In genomic region chr4:149453656-149454055, GRCm38 (mm10) we compare ENCODE assay signal across 10 mouse cellular contexts. TPM values are rescaled to one million over a fixed set of nuclear protein-coding genes. Genes with fewer than 3 reads are reported as not detected.
A peak's percentile ranks its signal among the peaks of the same experiment; 100 is the strongest.
DNase-seq lines count a peak whose midpoint lies in the region; ATAC-seq lines count a peak whose summit lies in the region.
"Had no signal": no experiment of that assay in that cellular context is flagged by ENCODE, and none has a peak within 500 bp of the region (broad histone marks: within the 10 kb centered on the region; RNA-seq: fewer than 3 reads in every experiment).

No protein-coding gene starts in this region.

- H3K4me3 ChIP-seq in neural tube, embryonic 15.5 days (replicated peaks), result no peak overlapping the region
- H3K4me3 ChIP-seq: embryonic facial prominence, embryonic 12.5 days had no signal

- H3K9me3 ChIP-seq in neural tube, embryonic 15.5 days (replicated peaks), result no peaks in the 10 kb centered on the region
- H3K9me3 ChIP-seq: embryonic facial prominence, embryonic 12.5 days had no signal

- no peaks in the 10 kb centered on the region for H3K27me3 ChIP-seq in neural tube, embryonic 15.5 days (replicated peaks)
- H3K27me3 ChIP-seq: embryonic facial prominence, embryonic 12.5 days had no signal

- peak; percentile 34 for DNase-seq in gastrocnemius, postnatal 10 days
- DNase-seq in gastrocnemius, postnatal 4 days (ENCODE audit: low spot score in 2 of 2), result no peak
- peak; percentile 31 for DNase-seq in neural tube, embryonic 10.5 days (ENCODE audit: extremely low spot score, low spot score)
- DNase-seq in ZHBTc4 (ENCODE audit: low read depth, low spot score), result peak; percentile 85
- DNase-seq in kidney, postnatal 10 days, result peak; percentile 61
- DNase-seq in thymus, postnatal 10 days (ENCODE audit: low spot score in 2 of 2), result peak; percentile 62 to 80
- DNase-seq in urinary bladder, postnatal 4 days (ENCODE audit: low spot score in 2 of 2), result no peak

- no peak overlapping the region for H3K9ac ChIP-seq in neural tube, embryonic 15.5 days (replicated peaks)
- H3K9ac ChIP-seq: embryonic facial prominence, embryonic 12.5 days had no signal

- WGBS in neural tube, embryonic 15.5 days, result 86% methylated on average over 4 of the region's 4 CpGs

- H3K4me2 ChIP-seq in neural tube, embryonic 15.5 days, result no peak overlapping the region
- H3K4me2 ChIP-seq: embryonic facial prominence, embryonic 12.5 days had no signal

- no peak overlapping the region for H3K27ac ChIP-seq in neural tube, embryonic 15.5 days (replicated peaks)
- H3K27ac ChIP-seq: embryonic facial prominence, embryonic 12.5 days had no signal

- no peaks in the 10 kb centered on the region for H3K4me1 ChIP-seq in neural tube, embryonic 15.5 days
- H3K4me1 ChIP-seq: embryonic facial prominence, embryonic 12.5 days had no signal

- no peak for ATAC-seq in neural tube, embryonic 15.5 days (ENCODE audit: low FRiP score)

- H3K36me3 ChIP-seq in neural tube, embryonic 15.5 days, result no peaks in the 10 kb centered on the region
- H3K36me3 ChIP-seq: embryonic facial prominence, embryonic 12.5 days had no signal

RNA-seq across cellular contexts. Expression of gene Rbp7, which starts 1.1 kb away (rescaled TPM):
- 10 to 100 TPM in 1 of 2 experiments, 1 to 10 TPM in 1; 8.3 to 10.0 TPM for total RNA-seq in gastrocnemius, postnatal 10 days (2021)
- total RNA-seq in gastrocnemius, postnatal 4 days (2021), result 10 to 100 TPM; 11.0 to 13.5 TPM
- 1.1 TPM in 1 of 2 replicates, not detected in the other for polyA plus RNA-seq in neural tube, embryonic 15.5 days (2015; fragmentation: Nextera tagmentation; extraction: Ambion mirVana)

RNA-seq across cellular contexts. Expression of gene Tmem274, which starts 23.5 kb away (rescaled TPM):
- not detected for total RNA-seq in gastrocnemius, postnatal 10 days (2021)
- total RNA-seq in gastrocnemius, postnatal 4 days (2021), result not detected
- not detected in 2 replicates for polyA plus RNA-seq in neural tube, embryonic 15.5 days (2015; fragmentation: Nextera tagmentation; extraction: Ambion mirVana)
- polyA plus RNA-seq: limb, embryonic 14.5 days had no signal

RNA-seq across cellular contexts. Expression of gene Ube4b, which starts 27.1 kb away (rescaled TPM):
- total RNA-seq in gastrocnemius, postnatal 10 days (2021), result 10 to 100 TPM; 45.4 to 49.7 TPM
- 10 to 100 TPM; 77.9 to 86.7 TPM for total RNA-seq in gastrocnemius, postnatal 4 days (2021)
- 50.4 and 54.5 TPM in 2 replicates for polyA plus RNA-seq in neural tube, embryonic 15.5 days (2015; fragmentation: Nextera tagmentation; extraction: Ambion mirVana)

RNA-seq across cellular contexts. Expression of gene Nmnat1, which starts 31.3 kb away (rescaled TPM):
- total RNA-seq in gastrocnemius, postnatal 10 days (2021), result 10 to 100 TPM; 16.0 to 16.1 TPM
- total RNA-seq in gastrocnemius, postnatal 4 days (2021), result 10 to 100 TPM; 12.9 to 13.0 TPM
- 5.8 and 9.0 TPM in 2 replicates for polyA plus RNA-seq in neural tube, embryonic 15.5 days (2015; fragmentation: Nextera tagmentation; extraction: Ambion mirVana)

RNA-seq across cellular contexts. Expression of gene Lzic, which starts 31.4 kb away (rescaled TPM):
- total RNA-seq in gastrocnemius, postnatal 10 days (2021), result 10 to 100 TPM; 17.0 to 21.5 TPM
- total RNA-seq in gastrocnemius, postnatal 4 days (2021), result 10 to 100 TPM; 25.0 to 27.6 TPM
- 37.9 and 40.0 TPM in 2 replicates for polyA plus RNA-seq in neural tube, embryonic 15.5 days (2015; fragmentation: Nextera tagmentation; extraction: Ambion mirVana)

Comparison
In these comparisons a context has a peak if more than half of its experiments do, and no peak if none do; other contexts are left out.
1. DNase-seq: peak in gastrocnemius, postnatal 10 days (single experiment), neural tube, embryonic 10.5 days (single experiment), ZHBTc4 (single experiment), kidney, postnatal 10 days (single experiment) and thymus, postnatal 10 days (2 of 2); none in gastrocnemius, postnatal 4 days (0 of 2) and urinary bladder, postnatal 4 days (0 of 2).